Mouse (Mus musculus): ENCODE measurements around the gene Homer2. TPM values are rescaled to one million over a fixed set of nuclear protein-coding genes. Genes with fewer than 3 reads are reported as not detected.

The Homer2 gene
- polyA plus RNA-seq (2012; ENCODE audit: low replicate concordance), result 0.17 and 0.23 TPM in 2 replicates

GRCm38 (mm10) chr7:81707471-81708140, at the start of gene Homer2:
Homer2 (minus strand) TSS chr7:81707527.

GRCm38 (mm10) chr7:81571108-81571940, 136.0 kb downstream of the Homer2 start, which contains the start of gene Whamm:
Whamm (plus strand) TSS chr7:81571266.

GRCm38 (mm10) chr7:81566892-81567291, 140.4 kb downstream of the Homer2 start, which contains the start of gene Fsd2:
Fsd2 (minus strand) TSS chr7:81566944.

Other genes starting within 250 kb of the Homer2 start
- gene Ap3b2, start 213.6 kb downstream of the Homer2 start, polyA plus RNA-seq (2012; ENCODE audit: low replicate concordance), result not detected in 2 replicates
- gene BC048679, start 209.2 kb downstream of the Homer2 start, polyA plus RNA-seq (2012; ENCODE audit: low replicate concordance), result not detected in 2 replicates
- gene Fsd2, start 140.6 kb downstream of the Homer2 start, polyA plus RNA-seq (2012; ENCODE audit: low replicate concordance), result 0.02 and 0.04 TPM in 2 replicates
- 23.9 and 38.9 TPM in 2 replicates for gene Whamm, start 136.3 kb downstream of the Homer2 start, polyA plus RNA-seq (2012; ENCODE audit: low replicate concordance)
- 7.6 and 17.5 TPM in 2 replicates for gene Ramac, start 55.4 kb upstream of the Homer2 start, polyA plus RNA-seq (2012; ENCODE audit: low replicate concordance)
- gene 3110040N11Rik, start 82.0 kb upstream of the Homer2 start, polyA plus RNA-seq (2012; ENCODE audit: low replicate concordance), result 15.9 and 21.6 TPM in 2 replicates
- 11.1 and 14.1 TPM in 2 replicates for gene Btbd1, start 121.9 kb upstream of the Homer2 start, polyA plus RNA-seq (2012; ENCODE audit: low replicate concordance)
- not detected in 2 replicates for gene Gm10160, start 148.3 kb upstream of the Homer2 start, polyA plus RNA-seq (2012; ENCODE audit: low replicate concordance)
- gene Tm6sf1, start 151.5 kb upstream of the Homer2 start, polyA plus RNA-seq (2012; ENCODE audit: low replicate concordance), result 98.6 and 153 TPM in 2 replicates
- gene Hdgfl3, start 226.9 kb upstream of the Homer2 start, polyA plus RNA-seq (2012; ENCODE audit: low replicate concordance), result 0.81 and 0.90 TPM in 2 replicates

Data from hematopoietic multipotent progenitor cell, adult 10-12 weeks (in vitro differentiated cells).